Mouse (Mus musculus) stomach, embryonic 14.5 days (tissue): ENCODE data around the gene Entpd2. TPM values are rescaled to one million over a fixed set of nuclear protein-coding genes. Genes with fewer than 3 reads are reported as not detected.

Source experiments
- ATAC-seq: fragments of 200-750 bp; cut with Nextera tagmentation; 2 replicates; pipeline ENCODE4 v1.8.0; 2017; ENCODE audit warnings: low read depth, moderate TSS enrichment; ENCODE audit not compliant: insufficient number of reproducible peaks, insufficient read depth, low FRiP score
- H3K27ac ChIP-seq: fragments of 300-500 bp; sonication (generic); 2 replicates; pipeline ENCODE4 v1.5.1; 2014; ENCODE audit warnings: mild to moderate bottlenecking, low read length, moderate library complexity, mixed read lengths
- H3K27me3 ChIP-seq: fragments of 300-500 bp; sonication (generic); 2 replicates; pipeline ENCODE4 v1.6.1; 2014; ENCODE audit warnings: low read length, control low read depth, mixed read lengths; ENCODE audit not compliant: control insufficient read depth, insufficient read depth
- H3K36me3 ChIP-seq: fragments of 300-500 bp; sonication (generic); 2 replicates; pipeline ENCODE4 v1.6.1; 2014; ENCODE audit warnings: mild to moderate bottlenecking, control low read depth, low read length, moderate library complexity, mixed read lengths; ENCODE audit not compliant: control insufficient read depth, insufficient read depth
- H3K4me1 ChIP-seq: fragments of 300-500 bp; sonication (generic); 2 replicates; pipeline ENCODE4 v1.6.1; 2014; ENCODE audit warnings: low read length, control low read depth, mixed read lengths; ENCODE audit not compliant: control insufficient read depth, insufficient read depth
- H3K4me2 ChIP-seq: fragments of 300-500 bp; sonication (generic); replicated peaks from 2 replicates; pipeline ENCODE4 v1.6.1; 2014; ENCODE audit warnings: low read depth, low read length, control low read depth
- H3K4me3 ChIP-seq: fragments of 300-500 bp; sonication (generic); 2 replicates; pipeline ENCODE4 v1.5.1; 2014; ENCODE audit warnings: low read depth, low read length, control low read depth
- H3K9ac ChIP-seq: fragments of 300-500 bp; sonication (generic); replicated peaks from 2 replicates; pipeline ENCODE4 v1.6.1; 2014; ENCODE audit warnings: low read depth, mild to moderate bottlenecking, control low read depth, low read length, moderate library complexity, mixed read lengths
- H3K9me3 ChIP-seq: fragments of 300-500 bp; sonication (generic); 2 replicates; pipeline ENCODE4 v1.6.1; 2016; ENCODE audit warnings: low read depth, low read length, control low read depth; ENCODE audit not compliant: control insufficient read depth
- WGBS: fragments of 180-500 bp; shearing (Covaris S2); extraction: QIAGEN DNeasy Blood & Tissue Kit; methylation state at CpG from one replicate; pipeline ENCODE4 v1.1.7; 2014; 5-methylcytosine and 5-hydroxymethylcytosine counted together
- microRNA-seq: library from miRNA; unstranded; fragments of <30 nt; microRNA quantifications from one replicate; pipeline ENCODE4, GENCODE M21; 2016
- polyA plus RNA-seq: library from polyadenylated mRNA; unstranded; fragments of >200 nt; fragmentation: Nextera tagmentation; extraction: Ambion mirVana; gene quantifications from 2 replicates; pipeline ENCODE4 v1.2.1, GENCODE M21; 2014

The Entpd2 gene
- polyA plus RNA-seq, 1 experiment from 2014 or later, result 8.0 TPM

DNA sequence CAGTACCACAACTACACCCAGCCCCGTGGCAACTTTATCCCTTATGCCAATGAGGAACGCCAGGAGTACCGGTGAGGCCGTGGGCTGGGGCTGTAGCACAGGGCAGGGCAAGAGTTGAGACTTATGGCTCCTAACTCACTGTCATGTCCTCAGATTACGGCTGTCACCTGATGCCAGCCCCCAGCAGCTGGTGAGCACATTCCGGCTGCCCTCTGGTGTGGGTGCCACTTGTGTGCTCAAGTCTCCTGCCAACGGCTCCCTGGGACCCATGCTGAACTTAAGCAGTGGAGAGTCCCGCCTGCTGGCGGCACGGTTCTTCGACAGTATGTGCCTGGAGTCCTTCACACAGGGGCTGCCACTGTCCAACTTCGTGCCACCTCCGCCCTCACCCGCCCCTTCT is 47.0 kb downstream of the Entpd2 start:
- no peak for ATAC-seq

More for the DNA sequence above, 47.0 kb downstream of the Entpd2 start:
- 90% methylated on average over 14 of the region's 14 CpGs for WGBS
- no peak overlapping the region for H3K9ac ChIP-seq
- no peak overlapping the region for H3K4me2 ChIP-seq
- no peak overlapping the region for H3K27ac ChIP-seq
- no peaks in the 10 kb centered on the region for H3K4me1 ChIP-seq
- no peaks in the 10 kb centered on the region for H3K27me3 ChIP-seq
- H3K9me3 ChIP-seq, result no peaks in the 10 kb centered on the region
- no peaks in the 10 kb centered on the region for H3K36me3 ChIP-seq
- no peak overlapping the region for H3K4me3 ChIP-seq

Small RNA genes within 50 kb of the gene (microRNA-seq; reads per million reads assigned to microRNA genes)
- not detected for gene Mir3087

Other genes with a start within 250 kb of the Entpd2 start
- gene Nrarp, start 215.1 kb upstream of the Entpd2 start, polyA plus RNA-seq, result 8.0 and 8.9 TPM in 2 replicates
- gene Tor4a, start 199.0 kb upstream of the Entpd2 start, polyA plus RNA-seq, result 12.8 and 15.8 TPM in 2 replicates
- 102 TPM in 2 replicates for gene Nelfb, start 184.4 kb upstream of the Entpd2 start, polyA plus RNA-seq
- not detected in 2 replicates for gene Stpg3, start 181.2 kb upstream of the Entpd2 start, polyA plus RNA-seq
- not detected in 2 replicates for gene Fam166a, start 177.1 kb upstream of the Entpd2 start, polyA plus RNA-seq
- gene Tubb4b, start 171.2 kb upstream of the Entpd2 start, polyA plus RNA-seq, result 512 and 519 TPM in 2 replicates
- 0.14 TPM in 1 of 2 replicates, not detected in the other for gene Slc34a3, start 161.5 kb upstream of the Entpd2 start, polyA plus RNA-seq
- gene Rnf224, start 159.1 kb upstream of the Entpd2 start, polyA plus RNA-seq, result not detected in 2 replicates
- 10.9 and 11.9 TPM in 2 replicates for gene Rnf208, start 153.6 kb upstream of the Entpd2 start, polyA plus RNA-seq
- 0.49 and 1.0 TPM in 2 replicates for gene Cysrt1, start 153.4 kb upstream of the Entpd2 start, polyA plus RNA-seq
- 5.9 and 8.5 TPM in 2 replicates for gene AL732309.1, start 149.0 kb upstream of the Entpd2 start, polyA plus RNA-seq
- 14.7 and 16.8 TPM in 2 replicates for gene Tmem203, start 140.4 kb upstream of the Entpd2 start, polyA plus RNA-seq
- 6.2 and 8.5 TPM in 2 replicates for gene Tprn, start 133.3 kb upstream of the Entpd2 start, polyA plus RNA-seq
- 241 and 246 TPM in 2 replicates for gene Ssna1, start 123.4 kb upstream of the Entpd2 start, polyA plus RNA-seq
- 108 and 116 TPM in 2 replicates for gene Anapc2, start 123.4 kb upstream of the Entpd2 start, polyA plus RNA-seq
- gene Tmem210, start 107.7 kb upstream of the Entpd2 start, polyA plus RNA-seq, result not detected in 2 replicates
- 1.9 and 3.4 TPM in 2 replicates for gene Lrrc26, start 106.0 kb upstream of the Entpd2 start, polyA plus RNA-seq
- gene Grin1, start 76.7 kb upstream of the Entpd2 start, polyA plus RNA-seq, result 1.8 and 3.2 TPM in 2 replicates
- gene Man1b1, start 63.5 kb upstream of the Entpd2 start, polyA plus RNA-seq, result 98.7 and 111 TPM in 2 replicates
- gene Dpp7, start 39.5 kb upstream of the Entpd2 start, polyA plus RNA-seq, result 16.8 and 19.5 TPM in 2 replicates
- 21.9 and 27.2 TPM in 2 replicates for gene Uap1l1, start 30.2 kb upstream of the Entpd2 start, polyA plus RNA-seq
- gene Sapcd2, start 23.6 kb upstream of the Entpd2 start, polyA plus RNA-seq, result 31.3 and 36.4 TPM in 2 replicates
- gene Npdc1, start 3.5 kb downstream of the Entpd2 start, polyA plus RNA-seq, result 48.3 and 53.7 TPM in 2 replicates
- gene Fut7, start 27.4 kb downstream of the Entpd2 start, polyA plus RNA-seq, result 0.12 TPM in 1 of 2 replicates, not detected in the other
- gene Abca2, start 32.8 kb downstream of the Entpd2 start, polyA plus RNA-seq, result 5.4 and 6.4 TPM in 2 replicates
- 7.2 and 9.0 TPM in 2 replicates for gene Clic3, start 61.0 kb downstream of the Entpd2 start, polyA plus RNA-seq
- 30.3 and 34.2 TPM in 2 replicates for gene Paxx, start 65.2 kb downstream of the Entpd2 start, polyA plus RNA-seq
- gene Ptgds, start 74.2 kb downstream of the Entpd2 start, polyA plus RNA-seq, result 5.3 and 6.4 TPM in 2 replicates
- gene Lcn12, start 98.0 kb downstream of the Entpd2 start, polyA plus RNA-seq, result not detected in 2 replicates
- 77.5 and 79.3 TPM in 2 replicates for gene Fbxw5, start 104.9 kb downstream of the Entpd2 start, polyA plus RNA-seq
- 4.8 and 7.4 TPM in 2 replicates for gene C8g, start 105.8 kb downstream of the Entpd2 start, polyA plus RNA-seq
- gene Traf2, start 151.1 kb downstream of the Entpd2 start, polyA plus RNA-seq, result 30.5 and 33.2 TPM in 2 replicates
- gene Edf1, start 162.0 kb downstream of the Entpd2 start, polyA plus RNA-seq, result 342 and 346 TPM in 2 replicates
- gene Mamdc4, start 179.0 kb downstream of the Entpd2 start, polyA plus RNA-seq, result 3.6 and 5.5 TPM in 2 replicates
- 225 and 231 TPM in 2 replicates for gene Phpt1, start 179.3 kb downstream of the Entpd2 start, polyA plus RNA-seq
- gene Ajm1, start 185.9 kb downstream of the Entpd2 start, polyA plus RNA-seq, result 0.70 and 1.3 TPM in 2 replicates
- 67.2 and 69.0 TPM in 2 replicates for gene Rabl6, start 212.6 kb downstream of the Entpd2 start, polyA plus RNA-seq
- gene Ccdc183, start 221.8 kb downstream of the Entpd2 start, polyA plus RNA-seq, result 0.19 and 0.24 TPM in 2 replicates
- 25.5 and 26.3 TPM in 2 replicates for gene Tmem141, start 226.1 kb downstream of the Entpd2 start, polyA plus RNA-seq
- 0.98 and 1.4 TPM in 2 replicates for gene Fcna, start 232.2 kb downstream of the Entpd2 start, polyA plus RNA-seq